Mouse (Mus musculus): Measurements from ENCODE around the gene Gm10134. TPM values are rescaled to one million over a fixed set of nuclear protein-coding genes. Genes with fewer than 3 reads are reported as not detected.

The Gm10134 gene
- polyA plus RNA-seq, 1 experiment from 2014 or later = 4.0 TPM

GRCm38 (mm10) chr2:28512798-28513401 lies 7.0 kb downstream of the Gm10134 start, which contains the start of gene Ralgds:
Ralgds (plus strand) TSS chr2:28513125.
- Histone ChIP-seq H3K9me3 (no peaks in the 10 kb centered on the region), H3K9ac (peak within 1 kb of the TSS; percentile 99), H3K27ac (replicated peaks) (peak within 1 kb of the TSS; percentile 93), H3K4me3 (peak within 1 kb of the TSS; percentile 92), H3K27me3 (no peaks in the 10 kb centered on the region), H3K4me1 (replicated peaks) (peaks cover 48% of the 10 kb centered on the region), H3K4me2 (peak within 1 kb of the TSS; percentile 92), H3K36me3 (peaks cover 22% of the 10 kb centered on the region; the same call in 1 of the 2 replicates)
- under 1% methylated on average over 47 of the region's 71 CpGs for WGBS
- peak; percentile 68 for ATAC-seq (ENCODE audit: low read depth)

DNA sequence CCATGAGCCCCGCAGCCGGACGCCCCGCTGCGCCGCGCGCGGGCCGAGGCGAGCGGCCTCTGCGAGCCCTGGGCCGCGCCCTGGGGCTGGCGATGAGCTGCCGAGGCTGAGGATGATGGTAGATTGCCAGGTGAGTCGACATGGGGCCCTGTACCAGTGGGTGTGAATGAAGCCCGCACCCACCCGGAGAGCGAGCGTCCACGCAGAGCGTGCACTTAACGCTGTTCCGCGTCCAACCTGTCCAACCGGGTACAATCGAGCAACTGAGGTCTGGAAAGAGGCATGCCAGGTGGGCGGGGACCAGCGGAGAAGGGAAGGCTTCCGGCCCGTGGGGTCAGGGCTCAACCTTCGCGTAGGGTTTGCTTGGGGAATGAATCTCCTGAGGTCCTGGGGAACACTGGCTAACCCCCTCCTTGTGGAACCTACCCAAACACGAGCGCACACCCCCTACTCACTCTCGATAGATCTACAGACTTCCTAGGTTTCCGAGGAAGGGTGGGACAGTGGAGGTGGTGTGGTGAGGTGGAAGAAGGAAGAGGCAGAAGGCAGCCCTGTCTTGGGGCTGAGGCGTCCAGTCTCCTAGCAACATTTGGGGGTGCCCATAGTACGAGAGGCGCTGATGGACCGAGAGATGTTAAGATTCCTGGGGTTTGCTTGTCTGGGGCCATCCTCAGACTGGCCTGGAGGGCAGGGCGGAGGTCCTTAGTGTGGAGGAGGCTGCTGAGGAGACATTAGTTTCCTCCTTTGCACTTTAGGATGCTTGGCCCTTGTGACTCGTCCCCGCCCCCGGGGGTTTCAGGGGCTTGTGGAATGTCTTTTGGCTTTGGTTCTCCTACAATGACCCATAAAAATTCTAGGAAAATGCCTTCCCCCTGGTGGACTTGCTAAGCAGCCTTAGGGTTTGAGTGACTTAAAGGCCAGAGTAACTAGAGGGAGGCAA lies 7.8 kb downstream of the Gm10134 start:
- H3K9me3 ChIP-seq = no peaks in the 10 kb centered on the region
- peak overlapping the region; percentile 99 for H3K9ac ChIP-seq
- H3K4me1 ChIP-seq (replicated peaks) = peaks cover 56% of the 10 kb centered on the region
- peak; percentile 46 for ATAC-seq (ENCODE audit: low read depth)
- H3K36me3 ChIP-seq = peaks cover 22% of the 10 kb centered on the region; the same call in 1 of the 2 replicates
- H3K4me2 ChIP-seq = peak overlapping the region; percentile 92
- peak overlapping the region; percentile 92 for H3K4me3 ChIP-seq
- peak overlapping the region; percentile 93 for H3K27ac ChIP-seq (replicated peaks)
- no peaks in the 10 kb centered on the region for H3K27me3 ChIP-seq
- WGBS = 5% methylated on average over 47 of the region's 47 CpGs

GRCm38 (mm10) chr2:28514489-28514888 lies 8.6 kb downstream of the Gm10134 start:
- 21% methylated on average over 5 of the region's 5 CpGs for WGBS
- Histone ChIP-seq H3K36me3 (peaks cover 22% of the 10 kb centered on the region; the same call in 1 of the 2 replicates), H3K4me3 (peak overlapping the region; percentile 92), H3K27ac (replicated peaks) (peak overlapping the region; percentile 93), H3K9ac (peak overlapping the region; percentile 99), H3K9me3 (no peaks in the 10 kb centered on the region), H3K4me1 (replicated peaks) (peaks cover 63% of the 10 kb centered on the region), H3K27me3 (no peaks in the 10 kb centered on the region), H3K4me2 (peak overlapping the region; percentile 92)
- 0 out of 2 replicates have a peak, but pooled peaks have one; percentile 4 for ATAC-seq (ENCODE audit: low read depth)

- Histone ChIP-seq H3K9me3 (no peaks in the 10 kb centered on the region), H3K9ac (0 out of 2 replicates have a peak overlapping the region, but pooled peaks have one; percentile 1), H3K4me2 (no peak overlapping the region), H3K36me3 (peaks cover 26% of the 10 kb centered on the region), H3K4me3 (no peak overlapping the region), H3K4me1 (replicated peaks) (peaks cover 90% of the 10 kb centered on the region), H3K27ac (replicated peaks) (0 out of 2 replicates have a peak overlapping the region, but pooled peaks have one; percentile 52), H3K27me3 (no peaks in the 10 kb centered on the region)
- no peak for ATAC-seq (ENCODE audit: low read depth)
- WGBS = 39% methylated on average over 5 of the region's 5 CpGs
Observed at GRCm38 (mm10) chr2:28517206-28517909, 11.5 kb downstream of the Gm10134 start.

- 19% methylated on average over 2 of the region's 2 CpGs for WGBS
- H3K4me3 ChIP-seq = no peak overlapping the region
- H3K9me3 ChIP-seq = no peaks in the 10 kb centered on the region
- H3K9ac ChIP-seq = peak overlapping the region; percentile 1; the same call in 1 of the 2 replicates
- peak overlapping the region; percentile 20; the same call in 1 of the 2 replicates for H3K4me2 ChIP-seq
- H3K27ac ChIP-seq (replicated peaks) = peak overlapping the region; percentile 52; the same call in 1 of the 2 replicates
- H3K36me3 ChIP-seq = peaks cover 30% of the 10 kb centered on the region
- ATAC-seq (ENCODE audit: low read depth) = no peak
- H3K4me1 ChIP-seq (replicated peaks) = peaks cover 94% of the 10 kb centered on the region
- H3K27me3 ChIP-seq = no peaks in the 10 kb centered on the region
Observed at GRCm38 (mm10) chr2:28518231-28518630, 12.3 kb downstream of the Gm10134 start.

DNA sequence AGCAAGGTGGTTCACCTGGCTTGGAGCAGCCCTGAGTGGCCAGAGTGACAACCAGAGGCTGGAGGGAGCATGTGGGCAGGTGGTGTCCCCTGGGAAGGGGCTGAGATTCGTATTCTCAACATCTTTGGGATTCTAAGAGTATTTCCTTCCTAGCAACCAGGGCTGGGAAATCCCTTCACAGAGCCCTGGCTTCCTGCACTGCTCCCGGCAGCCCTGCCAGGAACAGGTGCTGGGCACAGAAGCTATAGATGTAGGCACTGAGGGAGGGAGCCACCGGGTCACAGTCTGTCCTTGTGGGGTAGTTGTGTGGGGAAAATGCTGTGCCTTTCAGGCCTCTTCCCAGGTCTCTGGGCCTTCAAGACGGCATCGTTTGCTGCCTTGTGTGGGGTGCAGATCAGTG lies 14.7 kb downstream of the Gm10134 start:
- no peak overlapping the region for H3K4me2 ChIP-seq
- no peaks in the 10 kb centered on the region for H3K27me3 ChIP-seq
- WGBS = 72% methylated on average over 5 of the region's 5 CpGs
- no peak for ATAC-seq (ENCODE audit: low read depth)
- peaks cover 99% of the 10 kb centered on the region for H3K4me1 ChIP-seq (replicated peaks)
- peaks cover 25% of the 10 kb centered on the region for H3K36me3 ChIP-seq
- no peak overlapping the region for H3K4me3 ChIP-seq
- H3K27ac ChIP-seq (replicated peaks) = no peak overlapping the region
- H3K9me3 ChIP-seq = no peaks in the 10 kb centered on the region
- H3K9ac ChIP-seq = peak overlapping the region; percentile 4

DNA sequence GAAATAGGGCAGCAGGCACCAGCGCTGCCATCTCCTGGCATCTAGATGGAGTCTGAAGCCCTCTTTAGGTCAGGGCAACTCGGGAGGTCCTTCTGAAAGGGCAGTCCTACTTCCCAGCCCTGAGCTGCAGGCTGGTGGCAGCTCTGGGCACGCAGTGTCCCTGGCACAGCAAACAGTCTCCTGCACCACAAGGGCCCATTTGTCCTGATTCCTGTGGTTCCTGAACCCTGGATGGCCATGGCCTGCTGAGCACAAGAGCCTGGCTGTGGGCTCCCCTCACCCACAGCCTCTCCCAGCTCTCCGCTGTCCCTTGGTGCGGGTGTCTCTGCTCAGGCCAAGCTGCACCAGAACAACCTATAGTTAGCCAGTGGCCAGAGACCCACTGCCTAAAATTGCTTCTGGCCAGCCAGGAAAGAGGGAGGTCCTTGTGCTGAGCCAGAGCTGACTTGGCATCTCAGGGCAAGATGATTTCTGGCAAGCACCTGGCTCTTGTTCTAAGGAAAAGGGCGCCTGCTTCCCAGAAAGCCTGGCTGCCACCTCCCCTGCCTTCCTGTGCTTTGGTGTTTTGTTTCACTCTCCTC lies 15.8 kb downstream of the Gm10134 start:
- no peak overlapping the region for H3K27ac ChIP-seq (replicated peaks)
- no peaks in the 10 kb centered on the region for H3K27me3 ChIP-seq
- peaks cover 99% of the 10 kb centered on the region for H3K4me1 ChIP-seq (replicated peaks)

DNA sequence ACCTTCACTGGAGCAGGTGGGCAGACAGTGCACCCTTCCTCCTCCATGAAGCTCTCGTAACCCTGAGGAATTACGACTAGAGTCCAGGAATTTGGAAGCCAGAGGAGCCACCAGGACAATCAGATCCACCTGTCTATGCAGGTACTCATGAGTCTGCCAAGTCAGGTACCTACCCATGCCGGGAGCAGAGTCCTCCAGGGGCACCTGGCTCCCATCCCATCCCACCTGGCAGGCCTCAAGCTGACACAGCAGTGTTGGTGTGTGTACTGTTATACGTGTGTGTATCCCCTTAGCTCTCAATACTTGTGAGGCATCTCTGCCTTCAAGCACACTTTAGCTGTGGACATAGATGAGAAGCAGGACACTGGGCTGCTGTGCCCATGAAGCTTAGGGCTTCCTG lies 16.3 kb downstream of the Gm10134 start:
- ATAC-seq (ENCODE audit: low read depth) = no peak
- Histone ChIP-seq H3K4me2 (no peak overlapping the region), H3K4me3 (no peak overlapping the region), H3K36me3 (peaks cover 16% of the 10 kb centered on the region), H3K4me1 (replicated peaks) (peaks cover 99% of the 10 kb centered on the region), H3K27ac (replicated peaks) (no peak overlapping the region; the same call in 1 of the 2 replicates), H3K27me3 (no peaks in the 10 kb centered on the region), H3K9ac (no peak overlapping the region; the same call in 1 of the 2 replicates), H3K9me3 (no peaks in the 10 kb centered on the region)
- whole genome bisulfite sequencing = 92% methylated on average over 4 of the region's 4 CpGs

More for the DNA sequence above, 15.8 kb downstream of the Gm10134 start:
- Histone ChIP-seq H3K9me3 (no peaks in the 10 kb centered on the region), H3K36me3 (peaks cover 16% of the 10 kb centered on the region), H3K4me3 (no peak overlapping the region), H3K9ac (peak overlapping the region; percentile 50; the same call in 1 of the 2 replicates), H3K4me2 (no peak overlapping the region)
- WGBS = 87% methylated on average over 6 of the region's 6 CpGs
- ATAC-seq (ENCODE audit: low read depth) = no peak

GRCm38 (mm10) chr2:28523643-28524117 lies 17.8 kb downstream of the Gm10134 start:
- Histone ChIP-seq H3K9ac (no peak overlapping the region), H3K27me3 (no peaks in the 10 kb centered on the region), H3K4me3 (no peak overlapping the region), H3K9me3 (no peaks in the 10 kb centered on the region), H3K4me1 (replicated peaks) (peaks cover 99% of the 10 kb centered on the region), H3K36me3 (peaks cover 9% of the 10 kb centered on the region; the same call in 1 of the 2 replicates), H3K4me2 (no peak overlapping the region), H3K27ac (replicated peaks) (peak overlapping the region; percentile 81)
- ATAC-seq (ENCODE audit: low read depth) = peak; percentile 85
- WGBS = 9% methylated on average over 5 of the region's 5 CpGs

- H3K9ac ChIP-seq = no peak overlapping the region
- H3K27me3 ChIP-seq = no peaks in the 10 kb centered on the region
- ATAC-seq (ENCODE audit: low read depth) = no peak
- WGBS = 79% methylated on average over 10 of the region's 10 CpGs
- no peak overlapping the region for H3K4me2 ChIP-seq
- peaks cover 100% of the 10 kb centered on the region for H3K4me1 ChIP-seq (replicated peaks)
- no peaks in the 10 kb centered on the region for H3K9me3 ChIP-seq
- peaks cover 9% of the 10 kb centered on the region; the same call in 1 of the 2 replicates for H3K36me3 ChIP-seq
- peak overlapping the region; percentile 81 for H3K27ac ChIP-seq (replicated peaks)
- no peak overlapping the region for H3K4me3 ChIP-seq
Observed at GRCm38 (mm10) chr2:28524406-28524805, 18.5 kb downstream of the Gm10134 start.
